Comparison of ENCODE assay signal across 16 mouse cellular contexts in genomic region chr2:33778466-33778865, GRCm38 (mm10).
"Had no signal": no experiment of that assay in that cellular context is flagged by ENCODE, and none has a peak within 500 bp of the region (broad histone marks: within the 10 kb centered on the region; RNA-seq: fewer than 3 reads in every experiment).

No protein-coding gene starts in this region.

- H3K4me3 ChIP-seq: limb, embryonic 12.5 days; liver, embryonic 13.5 days; lung, embryonic 15.5 days; neural tube, embryonic 15.5 days had no signal

- H3K27me3 ChIP-seq: limb, embryonic 12.5 days; liver, embryonic 13.5 days; lung, embryonic 15.5 days; megakaryocyte, embryonic 14.5 days; neural tube, embryonic 15.5 days had no signal

- ATAC-seq: liver, postnatal 0 days; midbrain, embryonic 16.5 days had no signal

- DNase-seq: kidney, postnatal 25 days; layer of hippocampus, adult 9-11 months; liver; liver, embryonic 13.5 days; liver, postnatal 0 days; lung, postnatal 14 days; right cerebral cortex, adult 18-20 months; thymus, adult 2 months; thymus, postnatal 25 days had no signal

- H3K4me1 ChIP-seq: liver, embryonic 13.5 days had no signal

- H3K27ac ChIP-seq: limb, embryonic 12.5 days; liver, embryonic 13.5 days; lung, embryonic 15.5 days; macrophage; neural tube, embryonic 15.5 days had no signal

- H3K4me2 ChIP-seq: limb, embryonic 12.5 days; liver, embryonic 13.5 days; lung, embryonic 15.5 days; midbrain, embryonic 11.5 days; neural tube, embryonic 15.5 days had no signal

- H3K9ac ChIP-seq: limb, embryonic 12.5 days; liver, embryonic 13.5 days; liver, postnatal 0 days; lung, embryonic 15.5 days; neural tube, embryonic 15.5 days had no signal

- H3K9me3 ChIP-seq: neural tube, embryonic 15.5 days had no signal
